Mouse (Mus musculus) CH12.LX (cell line): ENCODE measurements at regions not wholly inside any gene's neighbourhood (a gene's known extent, or its start where the extent isn't known, plus 50 kb on each side); places are given as distances from the start of the nearest gene placed in this dataset.
A peak's percentile ranks its signal among the peaks of the same experiment; 100 is the strongest.

Experiments used
- CTCF ChIP-seq, 2 experiments: IDR thresholded peaks in 1 of 2; conservative IDR thresholded peaks in 1 of 2; 2 replicates each; pipeline ENCODE4 v1.5.1; 2011 to 2012; ENCODE audit warnings: low read depth in 2 of 2, low read length in 2 of 2, improper control_type of control experiment in 1 of 2, inconsistent platforms in 1 of 2, mild to moderate bottlenecking in 1 of 2, moderate library complexity in 1 of 2
- E2F4 ChIP-seq: IDR thresholded peaks from 2 replicates; pipeline ENCODE4 v1.6.1; 2011; ENCODE audit warnings: low read depth, low read length, improper control_type of control experiment; ENCODE audit not compliant: insufficient replicate concordance
- EP300 ChIP-seq: IDR thresholded peaks from 2 replicates; pipeline ENCODE4 v1.6.1; 2011; ENCODE audit warnings: low read length, improper control_type of control experiment
- HCFC1 ChIP-seq: IDR thresholded peaks from 2 replicates; pipeline ENCODE4 v1.6.1; 2012; ENCODE audit warnings: low read depth, mild to moderate bottlenecking, inconsistent platforms, low read length, improper control_type of control experiment
- JUND ChIP-seq: conservative IDR thresholded peaks from 2 replicates; pipeline ENCODE4 v1.6.1; 2011; ENCODE audit warnings: low read depth, low read length, improper control_type of control experiment
- KAT2A ChIP-seq: IDR thresholded peaks from 2 replicates; pipeline ENCODE4 v1.6.1; 2012; ENCODE audit warnings: low read length, improper control_type of control experiment, inconsistent platforms; ENCODE audit not compliant: insufficient replicate concordance
- MAX ChIP-seq: IDR thresholded peaks from 2 replicates; pipeline ENCODE4 v1.6.1; 2011; ENCODE audit warnings: low read length, improper control_type of control experiment
- MEF2A ChIP-seq: IDR thresholded peaks from 2 replicates; pipeline ENCODE4 v1.6.1; 2014; ENCODE audit warnings: low read depth, mild to moderate bottlenecking, inconsistent platforms, low read length, improper control_type of control experiment, borderline replicate concordance
- POLR2A ChIP-seq: IDR thresholded peaks from 2 replicates; pipeline ENCODE4 v1.6.1; 2011; ENCODE audit warnings: low read depth, mild to moderate bottlenecking, improper control_type of control experiment, low read length
- POLR2AphosphoS2 ChIP-seq: IDR thresholded peaks from 2 replicates; pipeline ENCODE4 v1.6.1; 2011; ENCODE audit warnings: low read depth, low read length, improper control_type of control experiment
- SMC3 ChIP-seq: IDR thresholded peaks from 2 replicates; pipeline ENCODE4 v1.6.1; 2011; ENCODE audit warnings: low read depth, low read length, improper control_type of control experiment
- ZC3H11A ChIP-seq: IDR thresholded peaks from 2 replicates; pipeline ENCODE4 v1.6.1; 2012; ENCODE audit warnings: low read depth, mild to moderate bottlenecking, inconsistent platforms, low read length, improper control_type of control experiment

DNA sequence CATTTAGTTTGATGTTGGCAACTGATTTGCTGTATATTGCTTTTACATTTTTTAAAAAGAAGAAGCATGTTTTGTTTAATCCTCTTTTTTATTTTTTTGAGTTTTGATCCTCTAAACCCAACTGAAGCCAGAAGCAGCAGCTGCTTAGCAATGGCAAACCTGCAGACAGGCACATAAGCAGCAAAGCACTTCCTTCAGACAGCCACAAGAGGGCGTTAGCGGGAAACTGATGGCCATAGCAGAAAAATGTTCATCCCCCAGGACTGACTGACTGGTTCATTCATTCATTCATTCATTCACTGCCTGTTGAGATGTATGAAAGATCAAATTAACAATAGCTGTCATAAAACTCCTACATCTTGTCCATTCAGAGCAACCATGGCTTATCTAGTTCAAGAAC, 92.3 kb downstream of the Setd4 start:
- TF ChIP-seq CTCF (conservative IDR thresholded peaks at IDR 0.05 in 1 of 2, IDR thresholded peaks at IDR 0.05 in 1 of 2; ENCODE audit: low read depth in 2 of 2, low read length in 2 of 2) (peak; percentile 77 to 84), HCFC1 (no peak), MEF2A (no peak), SMC3 (peak; percentile 86), ZC3H11A (no peak), POLR2AphosphoS2 (no peak), JUND (no peak), POLR2A (no peak), KAT2A (no peak), EP300 (no peak), MAX (no peak), E2F4 (no peak)
